Mouse (Mus musculus) left cerebral cortex, adult 9 months (tissue): ENCODE measurements around the gene Ttc3.
A peak's percentile ranks its signal among the peaks of the same experiment; 100 is the strongest.

Source experiments
- DNase-seq, 2 experiments: peaks; one replicate each; pipeline ENCODE4 v3.0.0; 2022; ENCODE audit warnings: low spot score in 2 of 2

The Ttc3 gene

GRCm38 (mm10) chr16:94497911-94498310 lies 127.5 kb downstream of the Ttc3 start:
- DNase-seq: peak; percentile 57 to 65

GRCm38 (mm10) chr16:94504192-94504591 lies 133.8 kb downstream of the Ttc3 start:
- DNase-seq: no peak

GRCm38 (mm10) chr16:94507071-94507470 lies 136.7 kb downstream of the Ttc3 start:
- no peak for DNase-seq

GRCm38 (mm10) chr16:94508769-94509168 lies 138.4 kb downstream of the Ttc3 start:
- no peak for DNase-seq

- no peak for DNase-seq
Measured at GRCm38 (mm10) chr16:94509983-94510382, 139.6 kb downstream of the Ttc3 start.

- DNase-seq: no peak
Measured at GRCm38 (mm10) chr16:94517606-94518005, 147.2 kb downstream of the Ttc3 start.
